Mouse (Mus musculus) neutrophil, adult 5-6 weeks (primary cell): ENCODE measurements around the gene Utp3. TPM values are rescaled to one million over a fixed set of nuclear protein-coding genes. Genes with fewer than 3 reads are reported as not detected.
"Not testable (repeated sequence)": the region's sequence is repeated elsewhere in the genome, so short reads cannot be mapped to it uniquely, and the experiment has no call there.

Source experiments
- ATAC-seq: fragments of 151-379, 151-347 bp; 2 replicates; pipeline ENCODE4 v1.8.0; 2017; ENCODE audit warnings: mild to moderate bottlenecking, moderate TSS enrichment; ENCODE audit not compliant: insufficient number of reproducible peaks, poor library complexity, low FRiP score, severe bottlenecking; ENCODE audit errors: extremely low read depth
- total RNA-seq: library from RNA; stranded (forward); fragments of 200-1000 nt; gene quantifications from 2 replicates; pipeline ENCODE4 v1.2.3, GENCODE M21; 2017

Utp3 gene
- total RNA-seq: 56.3 and 59.2 TPM in 2 replicates

DNA sequence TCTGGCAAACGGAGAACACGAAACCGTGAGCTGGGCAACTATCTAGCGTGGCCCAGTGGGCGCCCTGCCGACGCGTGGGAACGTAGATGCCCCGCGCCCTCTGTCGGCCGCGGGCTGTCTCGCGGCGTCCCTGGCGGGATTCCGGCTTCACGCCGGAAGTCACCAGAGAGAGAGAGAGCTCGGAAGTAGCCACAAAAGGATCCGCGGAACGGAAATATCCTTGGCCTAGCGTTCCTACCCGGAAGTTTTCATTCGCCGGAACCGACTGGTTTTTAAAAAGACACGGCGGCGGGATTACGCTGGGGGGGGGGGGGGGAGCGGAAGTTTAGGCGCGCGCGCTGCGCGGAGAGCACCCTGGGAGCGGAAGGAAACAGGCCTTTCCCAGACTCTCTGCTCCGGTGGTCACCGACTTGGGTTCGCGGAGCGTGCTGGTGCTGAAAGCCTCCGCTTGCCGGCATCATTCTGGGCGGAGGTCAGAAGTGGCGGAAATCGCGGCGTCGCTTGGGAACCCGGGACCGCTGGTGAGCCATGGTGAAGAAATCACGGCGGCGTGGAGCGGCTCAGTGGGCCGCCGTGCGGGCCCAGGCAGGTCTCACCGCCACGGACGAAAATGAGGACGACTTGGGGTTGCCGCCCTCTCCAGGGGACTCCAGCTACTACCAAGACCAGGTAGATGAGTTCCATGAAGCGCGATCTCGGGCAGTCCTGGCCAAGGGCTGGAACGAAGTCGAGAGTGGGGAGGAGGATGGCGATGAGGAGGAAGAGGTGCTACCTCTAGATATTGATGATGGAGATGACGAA lies at the start of gene Utp3:
TSS of gene Utp3 (plus strand) at position 377 of the 801 bp plus-strand sequence.
- peak; percentile 93 for ATAC-seq

GRCm38 (mm10) chr5:88508555-88508954 lies 45.7 kb upstream of the Utp3 start:
- ATAC-seq: peak; percentile 53; the same call in 1 of the 2 replicates

DNA sequence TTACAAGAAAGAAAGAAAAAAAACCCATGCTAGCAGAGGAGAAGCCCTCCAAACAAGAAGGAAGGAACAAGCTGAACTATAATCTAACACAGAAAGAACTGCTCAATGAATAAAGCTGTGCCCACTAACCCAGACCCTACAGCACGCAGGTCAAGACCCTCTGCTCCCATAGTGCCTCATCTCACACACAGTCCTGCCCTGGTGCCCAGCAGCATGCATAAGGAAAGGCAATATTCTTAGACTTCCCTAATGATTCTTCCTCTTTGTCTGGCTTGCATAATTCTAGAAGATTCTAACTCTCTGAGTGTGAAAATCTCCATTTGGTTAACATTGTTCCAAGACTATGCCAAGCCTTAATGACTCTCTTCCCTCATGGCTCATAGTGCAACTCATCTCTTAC lies 45.3 kb upstream of the Utp3 start:
- ATAC-seq: no peak

GRCm38 (mm10) chr5:88519232-88519631 lies 35.0 kb upstream of the Utp3 start:
- ATAC-seq: peak; percentile 66; the same call in 1 of the 2 replicates

DNA sequence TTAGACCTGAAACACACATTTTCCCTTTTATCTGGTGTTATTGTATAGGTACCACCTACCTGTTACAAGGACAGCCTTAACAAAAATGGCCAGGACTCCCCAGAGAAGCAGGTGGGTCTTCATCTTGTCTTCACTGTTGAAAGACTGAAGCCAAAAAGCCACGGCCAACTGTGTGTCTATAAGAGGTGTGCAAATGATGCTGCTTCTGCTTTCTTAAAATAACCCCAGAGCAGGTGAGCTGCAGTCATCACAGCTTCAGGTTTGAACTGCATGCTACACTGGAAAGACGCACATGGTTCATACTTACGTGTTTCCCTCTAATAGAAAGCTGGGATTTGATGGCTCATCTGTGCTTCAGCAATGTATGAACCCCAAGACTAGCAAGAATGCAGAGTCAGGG lies 26.6 kb upstream of the Utp3 start, which contains the start of gene Jchain:
TSS of gene Jchain (minus strand) at position 235 of the 400 bp plus-strand sequence.
- no peak for ATAC-seq

GRCm38 (mm10) chr5:88530908-88531307 lies 23.4 kb upstream of the Utp3 start:
- no peak for ATAC-seq

DNA sequence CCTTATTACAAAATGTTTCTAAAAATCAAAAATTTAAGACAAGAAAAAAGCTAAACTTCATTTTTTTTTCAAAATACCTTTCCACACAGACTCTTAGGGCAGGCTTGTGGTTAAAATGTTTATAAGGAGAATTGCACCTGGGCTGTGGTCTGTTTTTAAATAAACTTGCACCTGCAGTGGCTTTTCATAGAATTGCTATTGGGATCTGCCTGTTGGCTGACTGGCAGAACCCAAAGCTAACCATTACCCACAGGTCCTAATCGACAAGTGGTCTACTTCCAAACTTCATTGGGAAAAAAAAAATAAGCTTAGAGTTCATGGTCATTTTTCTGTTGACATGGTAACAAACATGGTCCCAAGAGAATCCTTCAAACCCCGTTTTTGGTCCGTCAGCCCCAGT lies 19.6 kb upstream of the Utp3 start:
- ATAC-seq: no peak

DNA sequence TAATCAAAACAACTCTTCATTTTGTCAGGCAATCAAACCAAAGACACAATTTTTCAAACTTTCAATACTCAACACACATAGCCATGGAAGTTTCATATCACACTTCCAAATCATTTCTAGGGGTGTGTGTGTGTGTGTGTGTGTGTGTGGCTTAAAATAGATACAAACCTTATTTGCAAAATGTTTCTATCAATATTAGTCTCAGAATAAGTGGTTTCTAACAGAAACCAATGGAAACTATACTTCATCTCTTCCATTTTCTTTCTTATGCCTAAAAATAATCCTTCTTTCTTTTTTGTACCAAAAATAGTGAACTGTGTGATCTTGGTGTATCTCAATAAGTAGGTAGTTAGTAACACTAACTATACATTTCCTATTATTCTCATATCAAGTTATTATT lies 13.4 kb upstream of the Utp3 start:
- ATAC-seq: no peak

DNA sequence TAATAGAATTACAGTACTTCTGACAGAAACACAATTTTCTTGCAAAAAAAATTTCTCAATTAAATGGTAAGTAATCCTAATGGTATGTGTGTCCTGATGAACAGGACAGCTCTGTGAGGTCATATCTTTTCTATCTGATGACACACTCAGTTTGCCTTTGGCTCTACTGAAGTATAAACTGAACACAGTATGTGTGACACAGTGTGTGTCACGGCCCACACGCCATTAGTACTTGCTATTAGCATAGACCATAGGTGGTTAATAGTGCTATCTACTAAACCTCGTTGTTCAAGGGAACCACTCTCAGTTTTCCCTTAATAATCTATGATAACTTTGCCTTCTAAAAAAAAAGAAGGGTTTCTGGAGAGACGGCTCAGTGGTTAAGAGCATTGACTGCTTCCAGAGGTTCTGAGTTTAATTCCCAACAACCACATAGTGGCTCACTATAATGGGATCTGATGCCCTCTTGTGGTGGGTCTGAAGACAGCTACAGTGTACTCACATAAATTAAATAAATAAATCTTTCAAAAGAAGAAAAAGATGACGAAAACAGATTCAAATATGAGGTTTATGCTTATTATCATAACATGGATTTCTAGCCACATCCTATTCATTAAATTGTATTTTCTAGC lies 11.5 kb upstream of the Utp3 start:
- no peak for ATAC-seq

GRCm38 (mm10) chr5:88544411-88544810 lies 9.9 kb upstream of the Utp3 start:
- ATAC-seq: not testable (repeated sequence)

- no peak for ATAC-seq
Measured at GRCm38 (mm10) chr5:88545536-88545935, 8.7 kb upstream of the Utp3 start.

DNA sequence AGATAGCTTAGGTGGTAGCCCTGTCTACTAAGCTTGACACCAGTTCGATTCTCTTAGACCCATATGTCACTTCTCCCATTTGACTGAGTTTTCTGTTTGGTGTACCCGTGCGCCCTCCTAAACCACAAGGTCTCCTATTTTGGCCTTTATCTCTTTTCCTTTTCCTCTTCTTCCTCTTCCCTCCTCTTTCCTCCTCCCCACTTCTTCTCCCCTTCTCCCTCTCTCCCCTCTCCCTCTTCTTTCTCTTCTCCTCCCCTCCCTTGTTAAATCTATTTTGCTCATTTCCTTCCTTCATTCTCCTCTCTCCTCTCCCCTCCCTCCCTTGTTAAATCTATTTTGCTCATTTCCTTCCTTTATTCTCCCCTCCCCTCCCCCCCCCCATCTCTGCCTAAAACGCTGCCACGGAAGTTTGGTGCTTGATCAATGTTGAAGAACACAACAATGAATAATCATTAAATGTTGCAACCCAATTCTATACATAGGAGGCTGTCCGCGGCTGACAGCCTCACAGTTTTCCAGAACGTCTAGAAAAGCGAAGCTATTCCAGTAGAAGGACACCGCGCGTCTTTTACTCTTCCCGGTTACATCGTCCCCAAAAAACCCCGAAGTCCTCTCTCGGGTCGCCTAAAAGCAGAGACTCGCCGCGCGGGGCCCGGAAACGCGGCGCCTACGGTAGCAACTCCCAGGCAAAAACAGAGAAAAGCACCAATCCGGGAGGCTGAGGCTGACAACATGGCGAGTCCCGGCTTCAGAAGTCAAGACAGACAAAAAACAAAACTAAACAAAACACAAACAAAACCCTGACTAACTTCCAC lies 784 bp upstream of the Utp3 start:
- ATAC-seq: no peak

GRCm38 (mm10) chr5:88558991-88559390 lies 4.7 kb downstream of the Utp3 start:
- no peak for ATAC-seq

DNA sequence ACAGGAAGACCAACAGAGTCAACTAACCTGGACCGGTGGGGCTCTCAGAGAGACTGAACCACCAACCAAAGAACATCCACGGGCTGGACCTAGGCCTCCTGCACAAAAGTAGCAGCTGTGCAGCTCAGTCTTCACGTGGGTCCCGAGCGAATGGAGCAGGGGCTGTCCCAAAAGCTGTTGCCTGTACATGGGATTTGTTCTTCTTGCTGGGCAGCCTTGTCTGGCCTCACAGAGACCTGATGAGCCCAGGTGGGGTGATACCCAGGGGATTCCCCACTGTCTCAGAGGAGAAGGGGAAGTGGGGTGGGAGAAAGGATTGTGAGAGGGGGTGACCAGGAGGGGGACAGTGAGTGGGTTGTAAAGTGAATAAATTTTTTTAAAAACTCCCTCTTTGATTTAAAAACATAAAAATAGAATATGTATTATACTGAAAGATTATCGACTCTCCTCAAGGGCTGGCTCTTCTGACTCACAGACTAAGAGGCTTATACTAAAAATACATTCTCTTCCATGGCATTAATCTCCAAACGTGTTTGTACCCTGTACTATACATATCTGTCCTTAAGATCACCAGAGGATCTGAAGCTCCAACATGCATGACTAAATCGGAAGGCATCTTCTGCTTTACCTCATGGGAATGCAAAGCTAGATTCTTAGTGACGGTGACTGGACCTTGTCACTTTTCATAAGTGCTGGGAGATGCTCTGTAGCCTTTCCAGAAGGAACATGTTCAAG lies 7.0 kb downstream of the Utp3 start:
- no peak for ATAC-seq

DNA sequence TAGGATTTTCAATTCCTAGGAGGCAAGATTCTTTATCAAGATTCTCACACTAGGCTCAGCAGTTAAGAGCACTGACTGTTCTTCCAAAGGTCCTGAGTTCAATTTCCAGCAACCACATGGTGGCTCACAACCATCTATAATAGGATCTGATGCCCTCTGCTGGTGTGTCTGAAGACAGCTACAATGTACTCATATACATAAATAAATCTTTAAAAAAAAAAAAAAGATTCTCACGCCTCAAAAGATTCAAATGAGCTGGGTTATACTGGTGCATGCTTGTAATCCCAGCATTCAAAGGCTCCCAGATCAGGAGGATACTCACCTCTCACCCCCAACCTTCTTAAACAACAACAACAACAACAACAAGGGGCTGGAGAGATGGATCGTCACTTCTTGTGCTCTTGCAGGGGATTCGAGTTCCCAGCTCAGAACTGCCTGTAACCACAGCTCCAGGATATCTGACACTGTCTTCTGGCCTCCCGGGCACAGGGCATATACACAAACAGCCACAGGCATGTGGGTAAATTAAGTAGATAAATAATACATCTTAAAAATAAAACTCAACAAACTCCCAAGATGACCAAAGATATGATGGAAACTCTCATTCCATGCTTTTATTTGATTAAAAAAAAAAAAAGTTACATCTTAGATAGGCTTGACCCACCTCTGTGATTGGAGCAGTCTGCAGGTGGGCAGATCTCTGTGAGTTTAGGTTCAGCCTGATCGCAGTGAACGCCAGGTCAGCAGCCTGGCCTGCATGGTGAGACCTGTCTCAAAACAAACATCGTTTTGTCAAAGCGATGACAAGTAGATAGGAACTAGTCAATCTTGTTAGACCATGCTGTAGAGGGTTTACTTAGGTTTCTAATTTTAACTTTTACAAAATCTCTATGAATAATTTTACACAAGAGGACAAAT lies 8.9 kb downstream of the Utp3 start:
- no peak for ATAC-seq

DNA sequence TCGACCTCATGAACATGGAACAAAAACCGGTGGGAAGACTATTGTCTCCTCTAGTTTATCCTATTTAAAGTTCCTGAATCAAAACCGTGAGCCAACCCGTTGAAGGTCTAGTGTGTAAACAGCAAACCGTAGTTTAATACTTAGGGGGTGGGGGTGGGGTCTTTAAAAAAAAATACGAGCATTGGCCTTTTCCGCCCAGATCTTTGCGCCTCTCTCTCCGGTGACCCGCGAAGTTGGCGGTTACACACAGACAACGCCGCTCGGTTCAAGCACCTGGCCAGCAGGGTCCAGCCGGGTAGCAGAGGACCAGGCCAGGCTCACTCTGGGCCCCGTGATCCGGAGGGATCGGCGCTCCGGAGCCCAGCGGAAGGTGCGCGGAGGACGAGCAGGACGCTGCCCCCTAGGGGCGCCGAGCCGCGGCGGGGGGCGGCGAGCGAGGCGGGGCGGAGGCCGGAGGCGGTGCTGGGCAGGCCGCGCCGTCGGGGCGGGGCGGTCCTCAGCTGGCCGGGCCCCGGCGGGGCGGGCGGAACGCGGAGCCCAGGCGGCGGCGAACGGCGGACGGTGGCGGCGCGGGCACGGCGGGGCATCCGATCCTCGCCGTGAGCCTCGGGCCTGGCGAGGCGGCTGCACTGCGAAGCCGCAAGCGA lies 10.4 kb downstream of the Utp3 start, which contains the start of gene Rufy3:
TSS of gene Rufy3 (plus strand) at position 540 of the 647 bp plus-strand sequence.
- peak; percentile 76 for ATAC-seq
